Mouse (Mus musculus): Measurements from ENCODE around the gene Entpd1.

The Entpd1 gene

DNA sequence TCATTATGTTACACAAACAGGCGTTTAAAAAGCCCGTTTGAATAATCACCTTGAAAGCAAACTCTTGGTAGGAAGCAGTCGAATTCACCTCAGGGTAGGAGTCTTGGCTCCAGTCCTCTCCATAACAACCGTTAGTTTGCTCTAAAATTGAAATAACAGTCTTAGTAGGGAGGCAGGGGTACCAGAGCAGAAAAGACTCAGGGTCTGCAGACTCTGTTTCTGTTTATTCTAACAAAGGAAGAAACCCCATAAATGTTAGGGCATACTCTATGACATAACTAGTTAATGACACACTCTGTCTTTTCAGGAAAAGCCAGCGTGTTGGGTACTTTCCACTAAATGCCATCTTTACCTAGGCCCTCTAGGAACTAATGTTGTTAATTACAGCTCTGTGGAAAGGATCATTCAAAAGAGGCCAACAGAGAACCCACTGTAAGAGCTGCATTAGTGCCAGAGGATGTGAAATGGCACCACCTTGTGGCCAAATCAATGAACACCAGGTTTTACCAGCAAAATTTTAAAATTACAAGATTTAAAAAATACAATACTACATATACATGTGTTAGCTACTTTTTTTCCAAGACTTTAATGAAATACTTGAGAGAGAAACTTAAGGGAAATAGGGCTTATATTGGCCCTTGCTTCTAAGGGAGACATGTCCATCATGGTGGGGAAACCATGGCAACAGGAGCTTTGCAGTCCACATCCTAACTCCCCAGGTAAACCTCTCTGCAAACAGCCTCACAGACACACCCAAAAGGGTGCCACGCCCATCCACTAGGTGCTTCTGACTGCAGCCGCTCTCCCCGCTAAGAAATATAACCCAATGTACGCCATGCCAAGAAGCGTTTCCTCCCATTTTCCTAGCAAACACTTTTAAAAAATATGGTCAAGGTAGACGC is 110.2 kb downstream of the Entpd1 start:
- peak; percentile 38 for DNase-seq (ENCODE audit: extremely low spot score, low spot score)

DNA sequence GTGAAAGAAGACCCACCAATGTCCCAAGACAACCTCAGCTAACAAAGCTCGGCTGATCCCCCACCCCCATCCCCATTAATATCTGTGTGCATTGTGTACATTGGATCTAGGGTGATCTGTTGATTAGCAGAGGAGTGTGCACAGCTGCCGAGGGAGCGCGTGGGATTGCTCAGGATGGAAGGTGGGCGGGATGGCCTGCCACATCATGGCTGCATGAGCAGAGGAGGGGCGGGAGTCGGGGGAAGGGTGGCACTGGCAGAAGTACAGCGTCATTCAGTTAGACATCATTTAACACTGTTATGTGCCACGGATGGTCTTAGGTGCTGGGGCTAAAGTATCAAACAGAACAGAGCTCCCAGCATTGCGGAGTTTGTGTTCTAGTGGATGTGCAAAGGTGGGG is 111.3 kb downstream of the Entpd1 start:
- DNase-seq (ENCODE audit: extremely low spot score, low spot score): no peak

- no peak for DNase-seq (ENCODE audit: extremely low spot score, low spot score)
Observed at GRCm38 (mm10) chr19:40726148-40726547, 114.0 kb downstream of the Entpd1 start.

GRCm38 (mm10) chr19:40726614-40727013 is 114.4 kb downstream of the Entpd1 start:
- no peak for DNase-seq (ENCODE audit: extremely low spot score, low spot score)

DNA sequence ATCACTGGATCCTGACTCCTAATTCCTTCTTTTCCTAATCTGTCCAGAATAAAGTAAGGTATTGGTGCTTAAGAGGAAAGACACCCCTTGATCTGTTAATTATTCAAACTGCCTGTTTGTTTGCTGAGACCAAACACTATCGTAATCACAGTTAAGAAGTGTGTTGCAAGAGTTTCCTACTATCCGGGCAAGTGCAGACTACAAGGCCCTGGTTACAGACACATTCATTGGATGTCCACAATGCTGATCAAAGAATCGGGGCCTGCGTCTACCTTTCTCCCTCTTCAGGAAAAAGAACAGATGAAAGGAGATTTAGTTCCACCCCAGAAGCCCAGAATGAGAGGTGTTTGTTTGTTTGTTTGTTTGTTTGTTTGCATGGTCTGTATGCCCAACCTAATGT is 116.0 kb downstream of the Entpd1 start:
- no peak for DNase-seq (ENCODE audit: extremely low spot score, low spot score)

DNA sequence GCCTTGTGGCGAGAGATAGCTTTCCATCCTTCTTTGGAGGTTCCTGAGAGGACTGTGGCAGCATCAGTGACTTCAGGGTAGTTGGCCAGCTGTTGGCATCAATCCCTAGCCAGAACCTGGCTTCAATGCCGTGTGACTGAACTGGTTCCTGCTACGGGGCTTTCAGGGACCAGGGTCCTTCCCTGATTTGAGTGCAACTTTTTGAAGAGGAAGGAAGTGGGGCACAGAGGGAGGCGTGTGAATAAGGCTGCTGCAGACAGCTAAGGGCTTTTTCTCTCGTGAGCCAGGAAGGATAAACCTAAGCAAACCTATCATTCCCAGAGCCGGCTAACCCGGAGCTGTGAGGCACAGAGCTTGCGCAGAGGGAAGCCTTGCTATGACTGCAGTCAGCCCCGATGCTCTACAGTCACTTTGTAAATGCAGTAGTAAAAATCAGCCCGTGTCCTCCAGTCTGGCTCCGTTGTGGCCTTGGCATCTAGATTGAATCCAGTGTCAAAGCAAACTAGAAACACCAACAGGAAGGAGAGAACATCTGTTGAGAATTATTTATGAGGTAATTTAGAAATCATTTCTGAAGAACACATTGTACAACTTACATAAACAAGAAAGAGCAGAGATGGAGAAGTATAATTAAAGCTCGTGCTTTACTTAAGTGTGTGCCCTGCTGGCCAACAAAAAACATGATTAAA is 116.7 kb downstream of the Entpd1 start:
- DNase-seq (ENCODE audit: extremely low spot score, low spot score): no peak

- DNase-seq (ENCODE audit: extremely low spot score, low spot score): no peak
Observed at GRCm38 (mm10) chr19:40733409-40733808, 121.2 kb downstream of the Entpd1 start.

- DNase-seq (ENCODE audit: extremely low spot score, low spot score): no peak
Observed at GRCm38 (mm10) chr19:40733849-40734248, 121.7 kb downstream of the Entpd1 start.

GRCm38 (mm10) chr19:40736680-40737512 is 124.7 kb downstream of the Entpd1 start:
- peak; percentile 83 for DNase-seq (ENCODE audit: extremely low spot score, low spot score)

DNA sequence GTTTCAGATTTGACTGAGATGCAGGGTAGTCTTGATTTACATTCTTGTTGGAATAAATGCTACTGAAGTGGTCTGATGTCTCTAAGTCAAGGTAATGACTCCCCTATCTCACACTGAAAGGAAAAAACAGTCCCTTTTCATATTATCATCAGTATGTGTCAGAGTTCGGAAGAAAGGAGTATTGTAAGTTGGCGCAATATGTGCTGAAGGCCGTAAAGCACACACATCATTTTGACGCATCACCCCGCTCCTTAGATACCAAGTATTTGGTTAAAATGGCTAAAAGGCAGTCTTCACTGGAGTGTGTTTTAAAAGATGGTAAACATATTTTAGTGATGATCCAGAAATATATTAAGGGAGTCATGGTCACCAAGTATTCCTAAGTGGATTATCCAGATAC is 125.4 kb downstream of the Entpd1 start:
- no peak for DNase-seq (ENCODE audit: extremely low spot score, low spot score)

DNA sequence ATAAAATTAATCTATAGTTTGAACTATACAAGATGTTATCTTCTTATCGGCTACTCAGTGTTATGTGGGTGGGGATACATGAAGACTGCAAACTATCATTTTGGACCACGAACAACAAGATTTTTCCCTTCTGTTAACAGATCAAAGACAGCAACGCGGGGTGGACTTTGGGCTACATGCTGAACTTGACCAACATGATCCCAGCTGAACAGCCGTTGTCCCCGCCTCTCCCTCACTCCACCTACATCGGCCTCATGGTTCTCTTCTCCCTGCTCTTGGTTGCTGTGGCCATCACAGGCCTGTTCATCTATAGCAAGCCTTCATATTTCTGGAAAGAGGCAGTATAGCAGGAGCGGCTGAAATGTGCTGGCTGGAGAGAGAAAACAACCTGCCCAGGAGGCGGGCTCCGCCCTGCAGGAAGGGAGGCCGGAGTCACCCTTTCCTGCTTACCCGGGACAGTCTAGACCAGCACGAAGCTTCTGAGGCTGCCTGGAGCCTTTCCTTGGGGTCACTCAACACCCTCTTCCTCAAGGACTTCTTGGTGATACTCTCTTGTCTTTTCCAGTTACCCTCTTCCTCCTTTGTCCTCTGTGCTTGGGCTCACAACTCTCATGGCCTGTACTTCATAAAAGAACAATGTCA is 126.6 kb downstream of the Entpd1 start:
- DNase-seq (ENCODE audit: extremely low spot score, low spot score): no peak

- no peak for DNase-seq (ENCODE audit: extremely low spot score, low spot score)
Observed at GRCm38 (mm10) chr19:40746603-40747002, 134.4 kb downstream of the Entpd1 start.

- no peak for DNase-seq (ENCODE audit: extremely low spot score, low spot score)
Observed at GRCm38 (mm10) chr19:40748559-40748958, 136.4 kb downstream of the Entpd1 start, which contains the start of gene Cc2d2b. Gene Cc2d2b (plus strand): TSS chr19:40748753.

GRCm38 (mm10) chr19:40754311-40754710 is 142.1 kb downstream of the Entpd1 start:
- peak; percentile 36 for DNase-seq (ENCODE audit: extremely low spot score, low spot score)

DNA sequence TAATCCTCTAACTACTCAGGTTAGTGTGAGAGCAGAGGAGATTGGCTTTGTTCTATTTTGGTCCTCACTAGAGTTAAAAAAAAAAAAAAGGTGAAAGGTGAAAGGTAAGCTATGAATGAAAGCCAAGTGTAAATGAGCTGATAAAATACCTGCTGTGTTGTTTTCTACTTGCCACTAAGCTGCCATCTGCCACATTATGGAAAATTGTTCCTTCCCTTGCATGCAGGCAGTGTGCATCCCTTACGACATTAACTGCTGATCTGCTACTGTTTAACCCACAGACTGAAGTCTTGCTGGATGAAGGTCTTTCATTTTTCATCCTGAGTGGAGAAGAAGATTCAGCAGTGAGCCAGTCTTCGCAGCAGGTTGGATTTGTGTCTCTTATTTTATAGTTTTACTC is 147.9 kb downstream of the Entpd1 start:
- no peak for DNase-seq (ENCODE audit: extremely low spot score, low spot score)

DNA sequence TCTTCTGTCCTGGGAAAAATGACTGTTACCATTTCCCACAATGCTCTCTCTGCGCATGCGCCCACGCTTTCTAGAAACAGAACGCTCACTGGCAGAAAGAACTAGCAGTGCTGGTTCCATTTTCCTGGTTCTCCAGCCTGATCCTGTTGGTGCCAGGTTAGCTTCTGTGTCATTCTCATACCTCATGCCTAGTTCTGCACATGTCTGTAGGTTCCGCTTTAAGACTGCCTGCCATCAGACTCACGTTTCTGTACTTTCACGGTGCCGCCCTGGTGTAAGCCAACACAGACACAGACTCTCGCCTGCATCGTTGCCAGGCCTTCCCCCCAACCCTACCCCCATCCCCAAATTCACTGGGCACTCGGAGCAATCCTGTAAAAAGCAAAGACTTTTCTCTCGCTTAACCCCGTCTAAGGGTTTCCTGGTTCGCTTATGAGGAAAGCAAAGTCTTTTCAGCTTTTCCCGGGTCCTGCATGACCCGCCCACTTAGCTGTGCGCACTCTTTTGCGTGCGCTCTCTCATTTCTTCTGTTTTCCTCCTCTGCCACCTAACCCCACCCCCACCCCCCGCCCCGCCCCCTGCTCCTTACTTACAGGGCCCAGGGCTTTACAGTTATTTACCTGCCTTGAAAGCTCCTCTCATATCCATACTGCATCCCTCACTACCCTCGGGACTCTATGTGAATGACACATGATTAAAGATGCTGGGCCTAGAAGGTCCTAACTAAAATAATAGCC is 150.0 kb downstream of the Entpd1 start:
- peak; percentile 21 for DNase-seq (ENCODE audit: extremely low spot score, low spot score)

DNA sequence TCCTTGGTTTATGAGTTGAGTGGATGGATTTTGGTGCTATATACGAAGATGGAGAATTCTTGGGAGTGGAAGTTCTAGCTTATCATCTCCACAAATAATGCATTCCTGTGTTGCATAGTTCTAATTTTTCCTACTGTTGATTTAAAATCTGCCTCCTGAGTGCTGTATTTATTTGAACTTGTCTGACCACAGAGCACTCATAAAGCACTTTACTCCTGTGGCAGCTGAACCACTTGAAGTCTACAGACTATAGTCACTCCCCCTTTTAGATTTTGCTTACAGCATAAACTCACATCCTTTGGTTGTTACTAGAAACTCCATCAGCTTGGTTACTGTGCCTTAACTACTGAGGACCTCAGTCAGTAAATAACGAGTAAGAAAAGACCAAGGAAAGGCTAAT is 155.0 kb downstream of the Entpd1 start:
- no peak for DNase-seq (ENCODE audit: extremely low spot score, low spot score)

- DNase-seq (ENCODE audit: extremely low spot score, low spot score): no peak
Observed at GRCm38 (mm10) chr19:40769341-40769770, 157.2 kb downstream of the Entpd1 start.

DNA sequence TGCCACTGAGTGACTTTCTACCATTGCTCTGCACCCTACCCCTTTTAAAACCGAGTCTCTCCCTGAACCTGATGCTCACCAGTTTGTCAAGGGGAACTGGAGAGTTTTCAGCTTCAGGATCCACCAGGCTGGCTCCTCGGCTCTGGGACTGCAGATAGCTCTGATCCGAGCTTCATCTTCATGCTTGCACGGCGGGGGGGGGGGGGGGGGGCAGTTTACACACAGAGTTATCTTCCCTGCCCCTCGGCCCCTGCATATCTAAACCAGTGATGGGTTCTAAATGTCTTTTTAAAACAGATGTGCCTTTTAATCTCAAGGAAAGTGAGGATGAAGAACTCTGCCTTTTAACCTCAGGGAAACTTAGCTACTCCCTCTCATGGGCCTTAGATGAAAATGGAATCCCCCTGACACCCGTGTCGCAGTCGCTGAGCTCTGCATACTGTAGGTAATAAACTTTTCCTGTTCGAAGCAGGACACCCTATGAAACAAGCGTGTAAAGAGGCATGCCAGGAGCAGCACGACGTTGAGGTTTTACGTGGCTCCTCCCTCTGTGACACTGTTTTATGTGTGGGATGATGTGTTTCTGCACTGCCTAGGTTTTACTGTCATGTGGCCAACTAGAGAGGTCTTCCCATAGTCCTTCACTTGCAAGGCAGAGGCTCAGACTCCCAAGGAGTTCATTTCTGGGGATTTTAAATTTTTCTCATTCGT is 176.0 kb downstream of the Entpd1 start:
- DNase-seq (ENCODE audit: extremely low spot score, low spot score): no peak

GRCm38 (mm10) chr19:40788715-40789084 is 176.5 kb downstream of the Entpd1 start:
- DNase-seq (ENCODE audit: extremely low spot score, low spot score): no peak
